Mouse (Mus musculus) midbrain, embryonic 11.5 days (tissue): Measurements from ENCODE around the gene Man2b1. TPM values are rescaled to one million over a fixed set of nuclear protein-coding genes. Genes with fewer than 3 reads are reported as not detected.
"Not testable (repeated sequence)": the region's sequence is repeated elsewhere in the genome, so short reads cannot be mapped to it uniquely, and the experiment has no call there.

Source experiments
- ATAC-seq: fragments of 200-750 bp; cut with Nextera tagmentation; 2 replicates; pipeline ENCODE4 v1.8.0; 2017; ENCODE audit warnings: moderate TSS enrichment, moderate library complexity; ENCODE audit not compliant: low FRiP score
- DNase-seq: peaks from one replicate; pipeline ENCODE4 v3.0.0; 2015; ENCODE audit warnings: low spot score; ENCODE audit errors: missing footprints
- H3K27ac ChIP-seq: fragments of 300-500 bp; sonication (generic); 2 replicates; pipeline ENCODE4 v1.5.1; 2014; ENCODE audit warnings: low read depth, low read length
- H3K27me3 ChIP-seq: fragments of 300-500 bp; sonication (generic); 2 replicates; pipeline ENCODE4 v1.6.1; 2014; ENCODE audit warnings: mild to moderate bottlenecking, low read length, moderate library complexity, mixed read lengths; ENCODE audit not compliant: control insufficient read depth, insufficient read depth
- H3K36me3 ChIP-seq: fragments of 300-500 bp; sonication (generic); 2 replicates; pipeline ENCODE4 v1.6.1; 2014; ENCODE audit warnings: mild to moderate bottlenecking, low read length, moderate library complexity, mixed read lengths; ENCODE audit not compliant: control insufficient read depth, insufficient read depth
- H3K4me1 ChIP-seq: fragments of 300-500 bp; sonication (generic); 2 replicates; pipeline ENCODE4 v1.6.1; 2014; ENCODE audit warnings: low read length; ENCODE audit not compliant: control insufficient read depth, insufficient read depth
- H3K4me2 ChIP-seq: fragments of 300-500 bp; sonication (generic); 2 replicates; pipeline ENCODE4 v1.6.1; 2014; ENCODE audit warnings: mild to moderate bottlenecking, moderate library complexity
- H3K4me3 ChIP-seq: fragments of 300-500 bp; sonication (generic); 2 replicates; pipeline ENCODE4 v1.5.1; 2014; ENCODE audit warnings: low read depth, low read length
- H3K9ac ChIP-seq: fragments of 300-500 bp; sonication (generic); 2 replicates; pipeline ENCODE4 v1.6.1; 2014; ENCODE audit warnings: low read length
- H3K9me3 ChIP-seq: fragments of 300-500 bp; sonication (generic); 2 replicates; pipeline ENCODE4 v1.6.1; 2016; ENCODE audit warnings: low read length; ENCODE audit not compliant: control insufficient read depth
- WGBS: fragments of 180-500 bp; shearing (Covaris S2); extraction: QIAGEN DNeasy Blood & Tissue Kit; methylation state at CpG from one replicate; pipeline ENCODE4 v1.1.7; 2014; 5-methylcytosine and 5-hydroxymethylcytosine counted together
- microRNA-seq: library from miRNA; unstranded; fragments of <30 nt; microRNA quantifications from one replicate; pipeline ENCODE4, GENCODE M21; 2017
- polyA plus RNA-seq: library from polyadenylated mRNA; unstranded; fragments of >200 nt; fragmentation: Nextera tagmentation; extraction: Ambion mirVana; gene quantifications from 2 replicates; pipeline ENCODE4 v1.2.1, GENCODE M21; 2014

Man2b1 gene
- polyA plus RNA-seq, 1 experiment from 2014 or later: 16.9 TPM

DNA sequence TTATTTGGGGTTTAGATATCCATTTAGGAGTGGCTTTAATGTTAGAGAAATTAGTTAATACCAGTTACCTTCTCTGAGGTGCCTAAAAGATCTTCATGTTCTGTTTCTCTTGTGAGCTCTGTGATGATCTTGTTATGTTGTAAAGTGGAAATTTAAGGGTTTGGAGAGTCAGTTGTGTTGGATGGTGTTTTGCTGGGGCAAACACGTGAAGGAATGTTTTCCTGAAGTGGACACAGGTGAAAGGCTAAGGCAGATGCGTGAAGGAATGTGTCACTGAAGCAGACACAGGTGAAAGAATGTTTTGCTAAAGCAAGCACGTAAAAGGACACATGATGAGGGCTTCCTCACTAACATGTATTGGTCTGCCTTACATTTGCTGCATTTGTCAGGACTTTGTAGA, 39.9 kb downstream of the Man2b1 start, which contains the start of gene Zfp791:
Gene Zfp791, minus strand, starts transcription at position 101 of the 400 bp plus-strand sequence.
- no peak within 1 kb of the TSS for H3K4me2 ChIP-seq
- WGBS: 77% methylated on average over 3 of the region's 3 CpGs
- H3K9ac ChIP-seq: no peak within 1 kb of the TSS
- ATAC-seq (no peak), DNase-seq (no peak)
- H3K36me3 ChIP-seq: no peaks in the 10 kb centered on the region
- no peaks in the 10 kb centered on the region for H3K9me3 ChIP-seq
- no peaks in the 10 kb centered on the region for H3K4me1 ChIP-seq
- no peak within 1 kb of the TSS for H3K4me3 ChIP-seq
- H3K27ac ChIP-seq: no peak within 1 kb of the TSS
- no peaks in the 10 kb centered on the region for H3K27me3 ChIP-seq

- DNase-seq (peak; percentile 60), ATAC-seq (no peak)
- Histone ChIP-seq H3K36me3 (no peaks in the 10 kb centered on the region), H3K4me2 (no peak overlapping the region), H3K9me3 (no peaks in the 10 kb centered on the region), H3K27ac (no peak overlapping the region), H3K4me3 (no peak overlapping the region), H3K9ac (no peak overlapping the region), H3K4me1 (no peaks in the 10 kb centered on the region), H3K27me3 (no peaks in the 10 kb centered on the region)
- WGBS: 93% methylated on average over 8 of the region's 8 CpGs
Observed at GRCm38 (mm10) chr8:85123691-85124090, 40.6 kb downstream of the Man2b1 start.

DNA sequence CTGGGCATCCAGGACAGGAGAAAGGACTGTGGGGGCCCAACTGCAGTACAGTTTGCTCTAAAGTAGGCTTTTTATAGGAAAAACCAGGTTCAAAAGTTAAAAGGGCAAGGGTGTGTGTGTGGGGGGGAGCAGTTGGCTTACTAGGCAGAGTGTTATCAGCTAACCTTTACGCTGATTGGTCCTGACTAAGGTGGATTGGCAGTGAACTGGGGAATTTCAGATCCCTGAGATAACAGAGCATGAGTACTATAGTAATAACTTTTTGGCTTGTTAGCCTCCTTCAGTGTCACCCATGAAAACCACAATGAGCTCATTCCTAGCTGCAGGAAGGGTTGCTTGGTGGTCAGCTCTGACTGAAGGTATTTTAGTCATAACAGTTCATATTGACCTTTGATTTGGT, 49.3 kb downstream of the Man2b1 start:
- H3K9ac ChIP-seq: no peak overlapping the region
- no peaks in the 10 kb centered on the region for H3K27me3 ChIP-seq
- no peaks in the 10 kb centered on the region for H3K4me1 ChIP-seq
- no peak for ATAC-seq
- H3K4me3 ChIP-seq: no peak overlapping the region
- no peak for DNase-seq
- no peak overlapping the region for H3K27ac ChIP-seq
- H3K36me3 ChIP-seq: no peaks in the 10 kb centered on the region
- 96% methylated on average over 1 of the region's 1 CpGs for WGBS
- H3K9me3 ChIP-seq: no peaks in the 10 kb centered on the region
- H3K4me2 ChIP-seq: no peak overlapping the region

- H3K9me3 ChIP-seq, H3K27me3 ChIP-seq, DNase-seq, H3K4me3 ChIP-seq, H3K4me2 ChIP-seq, H3K36me3 ChIP-seq, ATAC-seq, H3K27ac ChIP-seq, H3K4me1 ChIP-seq, H3K9ac ChIP-seq: not testable (repeated sequence)
- WGBS: 83% methylated on average over 2 of the region's 2 CpGs
Observed at GRCm38 (mm10) chr8:85135690-85136089, 52.6 kb downstream of the Man2b1 start.

DNA sequence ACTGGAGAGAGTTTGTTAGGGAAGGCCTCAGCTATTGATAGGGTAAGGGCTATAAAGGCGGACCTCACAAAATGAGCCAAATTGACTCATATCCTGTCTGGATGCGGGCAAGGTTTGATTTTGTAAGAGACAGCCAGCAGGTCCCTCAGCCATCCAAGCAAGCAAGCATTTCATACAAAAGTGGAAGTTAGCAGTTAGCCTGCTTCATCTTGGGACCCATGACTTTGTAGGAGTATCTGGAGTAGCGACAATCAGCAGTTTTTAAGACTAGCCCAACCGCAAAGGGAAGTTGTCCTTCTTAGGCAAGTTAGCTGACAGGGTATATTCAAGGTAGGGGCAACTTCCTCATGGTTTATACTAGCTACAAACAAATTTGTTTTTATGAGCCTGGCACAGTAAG, 59.4 kb downstream of the Man2b1 start:
- Histone ChIP-seq H3K27me3 (no peaks in the 10 kb centered on the region), H3K4me3 (no peak overlapping the region), H3K4me1 (no peaks in the 10 kb centered on the region), H3K4me2 (no peak overlapping the region), H3K9me3 (no peaks in the 10 kb centered on the region), H3K27ac (no peak overlapping the region), H3K36me3 (no peaks in the 10 kb centered on the region), H3K9ac (no peak overlapping the region)
- ATAC-seq: no peak
- WGBS: 95% methylated on average over 4 of the region's 4 CpGs
- DNase-seq: no peak

Small RNA genes within 50 kb of the gene (microRNA-seq; reads per million reads assigned to microRNA genes)
- gene Gm23388: 30.5 reads per million, percentile 41 among the genes with 10 or more reads in this experiment
- 3.4 reads per million, percentile 16 among the genes with 10 or more reads in this experiment for gene Mir7070

Other genes starting within 250 kb of the Man2b1 start
- 87.7 and 100 TPM in 2 replicates for gene Rad23a, start 242.6 kb upstream of the Man2b1 start, polyA plus RNA-seq
- gene Calr, start 236.3 kb upstream of the Man2b1 start, polyA plus RNA-seq: 708 and 747 TPM in 2 replicates
- 77.4 and 84.4 TPM in 2 replicates for gene Farsa, start 226.3 kb upstream of the Man2b1 start, polyA plus RNA-seq
- 53.2 and 58.8 TPM in 2 replicates for gene Syce2, start 211.2 kb upstream of the Man2b1 start, polyA plus RNA-seq
- gene Gcdh, start 189.3 kb upstream of the Man2b1 start, polyA plus RNA-seq: 24.6 and 31.8 TPM in 2 replicates
- gene Klf1, start 181.3 kb upstream of the Man2b1 start, polyA plus RNA-seq: 13.7 and 14.4 TPM in 2 replicates
- 4.3 and 4.6 TPM in 2 replicates for gene Dnase2a, start 174.7 kb upstream of the Man2b1 start, polyA plus RNA-seq
- gene Mast1, start 145.9 kb upstream of the Man2b1 start, polyA plus RNA-seq: 8.8 and 10.2 TPM in 2 replicates
- 0.15 TPM in 1 of 2 replicates, not detected in the other for gene Rtbdn, start 136.3 kb upstream of the Man2b1 start, polyA plus RNA-seq
- not detected in 2 replicates for gene Gm49661, start 113.8 kb upstream of the Man2b1 start, polyA plus RNA-seq
- 1,298 and 1,349 TPM in 2 replicates for gene Prdx2, start 113.7 kb upstream of the Man2b1 start, polyA plus RNA-seq
- 113 and 121 TPM in 2 replicates for gene Rnaseh2a, start 113.5 kb upstream of the Man2b1 start, polyA plus RNA-seq
- gene Junb, start 104.6 kb upstream of the Man2b1 start, polyA plus RNA-seq: 3.4 and 4.5 TPM in 2 replicates
- 11.4 and 11.8 TPM in 2 replicates for gene Hook2, start 92.7 kb upstream of the Man2b1 start, polyA plus RNA-seq
- gene Best2, start 68.7 kb upstream of the Man2b1 start, polyA plus RNA-seq: not detected in 2 replicates
- gene Asna1, start 58.0 kb upstream of the Man2b1 start, polyA plus RNA-seq: 129 TPM in 2 replicates
- gene Trir, start 56.4 kb upstream of the Man2b1 start, polyA plus RNA-seq: 164 and 180 TPM in 2 replicates
- gene Tnpo2, start 46.4 kb upstream of the Man2b1 start, polyA plus RNA-seq: 19.5 and 19.9 TPM in 2 replicates
- gene Fbxw9, start 23.2 kb upstream of the Man2b1 start, polyA plus RNA-seq: 22.4 and 25.8 TPM in 2 replicates
- gene Gm5741, start 15.3 kb upstream of the Man2b1 start, polyA plus RNA-seq: 0.53 TPM in 1 of 2 replicates, not detected in the other
- gene Dhps, start 11.5 kb upstream of the Man2b1 start, polyA plus RNA-seq: 65.5 and 66.8 TPM in 2 replicates
- 120 and 135 TPM in 2 replicates for gene Wdr83os, start 2.5 kb upstream of the Man2b1 start, polyA plus RNA-seq
- gene Wdr83, start 2.0 kb upstream of the Man2b1 start, polyA plus RNA-seq: 54.3 and 56.1 TPM in 2 replicates
- 1.3 and 1.5 TPM in 2 replicates for gene Zfp791, start 39.8 kb downstream of the Man2b1 start, polyA plus RNA-seq
- not detected in 2 replicates for gene Cks1brt, start 68.7 kb downstream of the Man2b1 start, polyA plus RNA-seq
- gene Olfr371, start 142.7 kb downstream of the Man2b1 start, polyA plus RNA-seq: not detected in 2 replicates
- 140 and 143 TPM in 2 replicates for gene Orc6, start 216.4 kb downstream of the Man2b1 start, polyA plus RNA-seq
- gene Vps35, start 216.5 kb downstream of the Man2b1 start, polyA plus RNA-seq: 182 and 208 TPM in 2 replicates